Mouse (Mus musculus) CD4-positive, CD25-positive, alpha-beta regulatory T cell, adult 4 months (primary cell): ENCODE results near the gene Sycp3. TPM values are rescaled to one million over a fixed set of nuclear protein-coding genes. Genes with fewer than 3 reads are reported as not detected.
"Not testable (repeated sequence)": the region's sequence is repeated elsewhere in the genome, so short reads cannot be mapped to it uniquely, and the experiment has no call there.

Experiments used
- ATAC-seq: one replicate; pipeline ENCODE4 v1.8.0; 2017
- polyA plus RNA-seq, 2 experiments: library from polyadenylated mRNA; unstranded; fragments of 100-300 nt; shearing (Covaris generic); gene quantifications; one replicate each; pipeline ENCODE4 v1.2.1; 2017

Gene Sycp3
- polyA plus RNA-seq, result not detected

GRCm38 (mm10) chr10:88459502-88459992 is at the start of gene Sycp3:
Gene Sycp3, plus strand, starts transcription at chr10:88459569.
- no peak for ATAC-seq

- no peak for ATAC-seq
Observed at GRCm38 (mm10) chr10:88409751-88410150, 49.6 kb upstream of the Sycp3 start.

GRCm38 (mm10) chr10:88412290-88412995 is 46.9 kb upstream of the Sycp3 start:
- no peak for ATAC-seq

GRCm38 (mm10) chr10:88417686-88418085 is 41.7 kb upstream of the Sycp3 start:
- no peak for ATAC-seq

GRCm38 (mm10) chr10:88420141-88420541 is 39.2 kb upstream of the Sycp3 start:
- ATAC-seq, result no peak

- peak; percentile 89 for ATAC-seq
Observed at GRCm38 (mm10) chr10:88420655-88421435, 38.5 kb upstream of the Sycp3 start.

GRCm38 (mm10) chr10:88426158-88426816 is 33.1 kb upstream of the Sycp3 start:
- peak; percentile 93 for ATAC-seq

- no peak for ATAC-seq
Observed at GRCm38 (mm10) chr10:88426896-88427295, 32.5 kb upstream of the Sycp3 start.

- no peak for ATAC-seq
Observed at GRCm38 (mm10) chr10:88427998-88428397, 31.4 kb upstream of the Sycp3 start.

- ATAC-seq, result no peak
Observed at GRCm38 (mm10) chr10:88441224-88441623, 18.1 kb upstream of the Sycp3 start.

- no peak for ATAC-seq
Observed at GRCm38 (mm10) chr10:88451221-88451620, 8.1 kb upstream of the Sycp3 start.

- no peak for ATAC-seq
Observed at GRCm38 (mm10) chr10:88451990-88452389, 7.4 kb upstream of the Sycp3 start.

- no peak for ATAC-seq
Observed at GRCm38 (mm10) chr10:88457816-88458215, 1.6 kb upstream of the Sycp3 start.

GRCm38 (mm10) chr10:88460122-88460820 is 902 bp downstream of the Sycp3 start:
- no peak for ATAC-seq

GRCm38 (mm10) chr10:88482866-88483265 is 23.5 kb downstream of the Sycp3 start:
- not testable (repeated sequence) for ATAC-seq

GRCm38 (mm10) chr10:88488629-88489028 is 29.3 kb downstream of the Sycp3 start:
- no peak for ATAC-seq

GRCm38 (mm10) chr10:88491632-88492031 is 32.3 kb downstream of the Sycp3 start:
- no peak for ATAC-seq

GRCm38 (mm10) chr10:88492658-88493057 is 33.3 kb downstream of the Sycp3 start:
- no peak for ATAC-seq

GRCm38 (mm10) chr10:88494959-88495587 is 35.7 kb downstream of the Sycp3 start:
- ATAC-seq, result no peak

GRCm38 (mm10) chr10:88496864-88497564 is 37.6 kb downstream of the Sycp3 start:
- ATAC-seq, result no peak

- ATAC-seq, result no peak
Observed at GRCm38 (mm10) chr10:88499993-88500392, 40.6 kb downstream of the Sycp3 start.
